Mouse (Mus musculus) cortical plate, adult 2 months (tissue): ENCODE measurements at regions not wholly inside any gene's neighbourhood (a gene's known extent, or its start where the extent isn't known, plus 50 kb on each side); places are given as distances from the start of the nearest gene placed in this dataset.

Experiments used
- CTCF ChIP-seq: fragments of 200-500 bp; IDR thresholded peaks from 2 replicates; pipeline ENCODE4 v1.5.1; 2011; ENCODE audit warnings: mild to moderate bottlenecking, control low read depth, low read length; ENCODE audit not compliant: insufficient read depth; ENCODE audit errors: extremely low read depth
- POLR2A ChIP-seq: fragments of 200-500 bp; IDR thresholded peaks from 2 replicates; pipeline ENCODE4 v1.6.1; 2011; ENCODE audit warnings: mild to moderate bottlenecking, low read length, control low read depth; ENCODE audit not compliant: insufficient read depth; ENCODE audit errors: extremely low read depth

GRCm38 (mm10) chr12:110379721-110380120 is 67.2 kb upstream of the Ppp2r5c start:
- TF ChIP-seq CTCF (no peak), POLR2A (no peak)
